Mouse (Mus musculus) cerebellum, adult 9-11 months (tissue): ENCODE data around the gene Olfr1451.
"Not testable (repeated sequence)": the region's sequence is repeated elsewhere in the genome, so short reads cannot be mapped to it uniquely, and the experiment has no call there.

Source experiments
- DNase-seq: peaks from one replicate; pipeline ENCODE4 v3.0.0; 2022

Gene Olfr1451

GRCm38 (mm10) chr19:12994714-12995113 is at the start of gene Olfr1451:
Gene Olfr1451 (plus strand): TSS chr19:12995014.
- no peak for DNase-seq

- no peak for DNase-seq
Observed at GRCm38 (mm10) chr19:12949958-12950357, 44.9 kb upstream of the Olfr1451 start, which contains the start of gene Olfr1450. Gene Olfr1450 (plus strand): TSS chr19:12950258.

- DNase-seq = not testable (repeated sequence)
Observed at GRCm38 (mm10) chr19:12970082-12970481, 24.7 kb upstream of the Olfr1451 start.

GRCm38 (mm10) chr19:12992316-12992715 is 2.5 kb upstream of the Olfr1451 start:
- DNase-seq = not testable (repeated sequence)

GRCm38 (mm10) chr19:13028227-13028626 is 33.4 kb downstream of the Olfr1451 start, which contains the start of gene Olfr1453:
Gene Olfr1453 (minus strand): TSS chr19:13028327.
- DNase-seq = no peak
